Mouse (Mus musculus) heart, postnatal 25 days (tissue): Measurements from ENCODE around the gene Bcam. TPM values are rescaled to one million over a fixed set of nuclear protein-coding genes. Genes with fewer than 3 reads are reported as not detected.

Experiments used
- DNase-seq: peaks from one replicate; pipeline ENCODE4 v3.0.0; 2022; ENCODE audit warnings: low spot score
- intact Hi-C: fragments of 180-260 bp; cut with DNase I; formaldehyde crosslinking; loops from one replicate; pipeline ENCODE4 v1.15.1; 2025
- total RNA-seq, 2 experiments: library from RNA; stranded (reverse); gene quantifications; 2 replicates each; pipeline ENCODE4 v1.2.3; 2021

The Bcam gene
- total RNA-seq, 2 experiments from 2014 or later, result 220 to 229 TPM

GRCm38 (mm10) chr7:19710650-19711049 is 60.2 kb downstream of the Bcam start:
- intact Hi-C loops, result no loop called here
- no peak for DNase-seq

Other genes with a start within 250 kb of the Bcam start
- gene Ppp1r37, start 207.9 kb downstream of the Bcam start, total RNA-seq, result 10 to 100 TPM; 48.0 to 52.3 TPM
- gene Zfp296, start 193.7 kb downstream of the Bcam start, total RNA-seq, result under 1 TPM; 0.28 to 0.49 TPM
- 10 to 100 TPM; 44.6 to 45.6 TPM for gene Gemin7, start 193.4 kb downstream of the Bcam start, total RNA-seq
- 10 to 100 TPM; 14.5 to 20.5 TPM for gene Clasrp, start 166.5 kb downstream of the Bcam start, total RNA-seq
- 1 to 10 TPM; 7.3 to 7.6 TPM for gene Relb, start 141.6 kb downstream of the Bcam start, total RNA-seq
- 10 to 100 TPM; 65.6 to 72.3 TPM for gene Clptm1, start 106.0 kb downstream of the Bcam start, total RNA-seq
- not detected for gene Apoc2, start 93.1 kb downstream of the Bcam start, total RNA-seq
- gene Gm44805, start 89.6 kb downstream of the Bcam start, total RNA-seq, result not detected
- not detected for gene Apoc4, start 89.5 kb downstream of the Bcam start, total RNA-seq
- gene Apoc1, start 78.4 kb downstream of the Bcam start, total RNA-seq, result 1 to 10 TPM; 1.4 to 2.2 TPM
- gene Apoe, start 71.8 kb downstream of the Bcam start, total RNA-seq, result 100 to 1,000 TPM; 309 to 319 TPM
- gene Tomm40, start 55.6 kb downstream of the Bcam start, total RNA-seq, result 100 to 1,000 TPM; 112 to 113 TPM
- gene Nectin2, start 20.5 kb downstream of the Bcam start, total RNA-seq, result 10 to 100 TPM; 31.1 to 31.9 TPM
- under 1 TPM in 1 of 2 experiments, not detected in 1; 0.73 TPM for gene Cblc, start 25.8 kb upstream of the Bcam start, total RNA-seq
- gene Bcl3, start 51.8 kb upstream of the Bcam start, total RNA-seq, result 1 to 10 TPM; 3.0 to 3.9 TPM
- not detected for gene Gm19345, start 81.0 kb upstream of the Bcam start, total RNA-seq
- under 1 TPM in 1 of 2 experiments, not detected in 1; 0.42 TPM for gene Ceacam16, start 90.3 kb upstream of the Bcam start, total RNA-seq
- gene Ceacam19, start 116.9 kb upstream of the Bcam start, total RNA-seq, result not detected
- 10 to 100 TPM; 19.3 to 20.1 TPM for gene Pvr, start 150.1 kb upstream of the Bcam start, total RNA-seq
- 1 to 10 TPM; 1.8 to 2.8 TPM for gene Igsf23, start 179.7 kb upstream of the Bcam start, total RNA-seq
- gene Ceacam20, start 194.4 kb upstream of the Bcam start, total RNA-seq, result not detected
- not detected for gene Nlrp9b, start 220.4 kb upstream of the Bcam start, total RNA-seq